Mouse (Mus musculus) limb, embryonic 11.5 days (tissue): ENCODE results near the gene Elovl5. TPM values are rescaled to one million over a fixed set of nuclear protein-coding genes. Genes with fewer than 3 reads are reported as not detected.

Experiments used
- ATAC-seq: fragments of 200-750 bp; cut with Nextera tagmentation; 2 replicates; pipeline ENCODE4 v1.8.0; 2017; ENCODE audit warnings: low read depth; ENCODE audit not compliant: insufficient number of reproducible peaks, low FRiP score, low TSS enrichment
- DNase-seq: peaks from one replicate; pipeline ENCODE4 v3.0.0-alpha.2; 2015; ENCODE audit warnings: low spot score
- H3K27ac ChIP-seq: fragments of 300-500 bp; sonication (generic); replicated peaks from 2 replicates; pipeline ENCODE4 v1.5.1; 2014; ENCODE audit warnings: low read depth, mild to moderate bottlenecking, low read length
- H3K27me3 ChIP-seq: fragments of 300-500 bp; sonication (generic); 2 replicates; pipeline ENCODE4 v1.6.1; 2014; ENCODE audit warnings: mild to moderate bottlenecking, low read length, mixed read lengths; ENCODE audit not compliant: control insufficient read depth, insufficient read depth
- H3K36me3 ChIP-seq: fragments of 300-500 bp; sonication (generic); 2 replicates; pipeline ENCODE4 v1.6.1; 2014; ENCODE audit warnings: mild to moderate bottlenecking, low read length, moderate library complexity, mixed read lengths; ENCODE audit not compliant: control insufficient read depth, insufficient read depth
- H3K4me1 ChIP-seq: fragments of 300-500 bp; sonication (generic); 2 replicates; pipeline ENCODE4 v1.6.1; 2014; ENCODE audit warnings: low read length, mixed read lengths; ENCODE audit not compliant: control insufficient read depth, insufficient read depth
- H3K4me2 ChIP-seq: fragments of 300-500 bp; sonication (generic); 2 replicates; pipeline ENCODE4 v1.6.1; 2014; ENCODE audit warnings: low read depth, mild to moderate bottlenecking, moderate library complexity; ENCODE audit not compliant: severe bottlenecking
- H3K4me3 ChIP-seq: fragments of 300-500 bp; sonication (generic); 2 replicates; pipeline ENCODE4 v1.5.1; 2014; ENCODE audit warnings: low read depth, low read length
- H3K9ac ChIP-seq: fragments of 300-500 bp; sonication (generic); 2 replicates; pipeline ENCODE4 v1.6.1; 2014; ENCODE audit warnings: mild to moderate bottlenecking, low read length
- H3K9me3 ChIP-seq: fragments of 300-500 bp; sonication (generic); 2 replicates; pipeline ENCODE4 v1.6.1; 2016; ENCODE audit warnings: low read length; ENCODE audit not compliant: control insufficient read depth
- WGBS: fragments of 180-500 bp; shearing (Covaris S2); extraction: QIAGEN DNeasy Blood & Tissue Kit; methylation state at CpG from one replicate; pipeline ENCODE4 v1.1.7; 2014; 5-methylcytosine and 5-hydroxymethylcytosine counted together
- polyA plus RNA-seq: library from polyadenylated mRNA; unstranded; fragments of >200 nt; fragmentation: Nextera tagmentation; extraction: Ambion mirVana; gene quantifications from 2 replicates; pipeline ENCODE4 v1.2.1, GENCODE M21; 2014

Gene Elovl5
- polyA plus RNA-seq, 1 experiment from 2014 or later: 90.8 TPM

DNA sequence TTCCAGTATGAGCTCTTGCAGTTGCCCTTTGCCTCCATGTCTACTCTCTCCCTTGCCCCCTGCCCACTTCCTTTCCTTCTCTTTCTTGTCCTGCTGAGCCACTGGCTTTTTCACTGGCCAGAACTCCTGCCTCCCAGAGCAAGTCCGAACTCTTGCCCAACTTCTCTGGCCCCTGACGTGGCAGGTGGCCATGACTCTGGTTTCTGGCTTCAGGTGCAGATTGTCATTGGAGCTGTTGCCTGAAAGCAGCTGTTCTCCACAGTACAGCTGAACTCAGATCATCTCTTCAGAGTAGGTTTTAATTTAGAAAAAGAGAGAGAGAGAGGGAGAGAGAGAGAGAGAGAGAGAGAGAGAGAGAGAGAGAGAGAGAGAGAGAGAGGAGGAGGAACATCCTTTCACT lies 86.1 kb downstream of the Elovl5 start:
- Histone ChIP-seq H3K36me3 (no peaks in the 10 kb centered on the region), H3K4me2 (no peak overlapping the region), H3K4me3 (no peak overlapping the region), H3K27ac (no peak overlapping the region), H3K27me3 (no peaks in the 10 kb centered on the region), H3K9me3 (no peaks in the 10 kb centered on the region), H3K9ac (no peak overlapping the region), H3K4me1 (no peaks in the 10 kb centered on the region)
- ATAC-seq (no peak), DNase-seq (no peak)
- 98% methylated on average over 2 of the region's 2 CpGs for whole genome bisulfite sequencing

GRCm38 (mm10) chr9:78005481-78005880 lies 88.3 kb downstream of the Elovl5 start:
- no peak for ATAC-seq
- H3K9ac ChIP-seq: no peak overlapping the region
- peak; percentile 44 for DNase-seq
- H3K4me3 ChIP-seq: no peak overlapping the region
- 48% methylated on average over 3 of the region's 3 CpGs for WGBS
- no peaks in the 10 kb centered on the region for H3K4me1 ChIP-seq
- H3K36me3 ChIP-seq: no peaks in the 10 kb centered on the region
- H3K4me2 ChIP-seq: no peak overlapping the region
- H3K9me3 ChIP-seq: no peaks in the 10 kb centered on the region
- H3K27ac ChIP-seq: no peak overlapping the region
- H3K27me3 ChIP-seq: no peaks in the 10 kb centered on the region

DNA sequence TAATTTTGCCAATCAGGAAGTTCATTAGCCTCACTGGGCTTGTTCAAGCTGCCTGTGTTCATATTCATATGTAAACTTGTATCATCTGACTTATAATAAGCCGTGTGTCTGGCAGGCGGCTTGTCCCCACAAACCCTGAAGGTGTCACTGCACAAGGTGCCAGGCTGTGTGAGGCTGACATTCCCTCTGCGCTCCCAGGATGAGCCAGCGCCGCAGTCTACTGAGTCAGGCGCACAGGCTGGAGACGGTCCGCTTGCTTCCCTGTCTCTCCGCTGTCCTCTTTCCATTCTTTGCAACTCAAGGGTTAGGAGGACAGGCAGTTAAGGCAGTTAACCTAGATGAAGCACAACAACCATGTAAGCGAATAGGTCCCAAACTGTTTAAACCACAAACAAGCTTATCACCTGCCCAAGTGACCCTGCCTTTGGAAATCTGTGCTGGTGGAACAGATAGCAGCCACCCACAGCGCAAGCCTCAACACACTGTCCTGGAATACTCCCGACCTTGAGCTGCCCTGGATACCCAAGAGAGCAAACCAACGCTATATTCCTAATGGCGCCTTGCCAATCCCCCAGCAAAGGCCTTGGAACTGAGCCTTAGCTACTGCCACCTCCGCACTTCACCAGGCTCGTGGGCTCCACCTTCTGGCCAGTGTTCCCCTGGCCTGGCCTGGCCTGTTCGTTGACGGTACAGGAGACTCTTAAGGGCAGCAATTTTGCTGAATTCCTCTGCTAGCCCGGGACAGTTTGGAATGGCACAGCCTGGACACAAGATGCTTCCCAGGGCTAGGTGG lies 89.2 kb downstream of the Elovl5 start:
- Histone ChIP-seq H3K36me3 (no peaks in the 10 kb centered on the region), H3K9ac (no peak overlapping the region), H3K27me3 (no peaks in the 10 kb centered on the region), H3K27ac (no peak overlapping the region), H3K4me3 (no peak overlapping the region), H3K4me2 (no peak overlapping the region), H3K4me1 (no peaks in the 10 kb centered on the region), H3K9me3 (no peaks in the 10 kb centered on the region)
- 0 out of 2 replicates have a peak, but pooled peaks have one; percentile 31 for ATAC-seq
- DNase-seq: peak; percentile 82
- WGBS: 55% methylated on average over 19 of the region's 19 CpGs

DNA sequence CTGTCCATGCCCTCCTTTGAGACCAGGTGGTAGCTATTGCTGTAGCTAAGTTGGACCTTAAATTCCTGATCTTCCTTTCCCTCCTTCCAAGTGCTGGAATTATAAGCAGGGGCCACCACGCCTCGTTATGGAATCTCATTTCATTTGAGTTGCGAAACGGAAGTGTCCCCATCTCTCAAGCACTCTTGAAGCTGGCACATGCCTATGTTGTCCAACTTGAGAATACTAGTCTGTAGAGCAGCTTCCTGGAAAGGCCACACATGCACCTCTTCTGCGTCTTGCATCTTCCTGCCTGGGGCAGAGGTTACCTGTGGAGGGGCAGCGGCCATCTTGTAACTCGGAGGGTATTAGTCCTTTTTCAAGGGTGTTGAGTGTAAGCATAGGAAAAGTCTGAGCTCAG lies 92.2 kb downstream of the Elovl5 start:
- Histone ChIP-seq H3K27ac (no peak overlapping the region), H3K9ac (no peak overlapping the region), H3K4me1 (no peaks in the 10 kb centered on the region), H3K36me3 (no peaks in the 10 kb centered on the region), H3K9me3 (no peaks in the 10 kb centered on the region), H3K4me3 (no peak overlapping the region), H3K4me2 (no peak overlapping the region), H3K27me3 (no peaks in the 10 kb centered on the region)
- DNase-seq: no peak
- 91% methylated on average over 7 of the region's 7 CpGs for WGBS
- no peak for ATAC-seq

DNA sequence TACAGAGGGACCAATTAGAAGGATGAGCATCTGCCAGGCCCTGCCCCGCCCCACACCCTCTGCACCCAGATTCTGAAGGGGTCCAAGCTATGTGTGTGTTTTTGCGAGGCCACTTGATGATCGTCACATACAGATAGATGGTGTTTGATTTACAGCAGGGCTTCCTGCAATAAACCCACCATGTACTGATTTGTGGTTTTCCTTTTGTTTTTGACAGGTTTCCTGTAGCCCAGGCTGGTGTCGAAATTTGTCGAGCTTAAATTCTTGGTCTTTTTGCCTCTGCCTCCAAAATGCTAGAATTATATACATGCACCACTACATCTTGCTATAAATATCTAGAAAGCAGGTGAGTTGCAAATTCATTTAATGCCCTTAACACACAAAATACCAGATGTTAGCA lies 93.0 kb downstream of the Elovl5 start:
- DNase-seq (no peak), ATAC-seq (no peak)
- H3K9me3 ChIP-seq: no peaks in the 10 kb centered on the region
- WGBS: 80% methylated on average over 5 of the region's 5 CpGs
- H3K27me3 ChIP-seq: no peaks in the 10 kb centered on the region
- H3K9ac ChIP-seq: no peak overlapping the region
- no peaks in the 10 kb centered on the region for H3K36me3 ChIP-seq
- no peak overlapping the region for H3K4me2 ChIP-seq
- H3K4me3 ChIP-seq: no peak overlapping the region
- H3K27ac ChIP-seq: no peak overlapping the region
- no peaks in the 10 kb centered on the region for H3K4me1 ChIP-seq

GRCm38 (mm10) chr9:78010707-78011106 lies 93.5 kb downstream of the Elovl5 start:
- Histone ChIP-seq H3K27ac (no peak overlapping the region), H3K36me3 (no peaks in the 10 kb centered on the region), H3K27me3 (no peaks in the 10 kb centered on the region), H3K4me1 (no peaks in the 10 kb centered on the region), H3K4me2 (no peak overlapping the region), H3K4me3 (no peak overlapping the region), H3K9ac (no peak overlapping the region), H3K9me3 (no peaks in the 10 kb centered on the region)
- ATAC-seq (no peak), DNase-seq (no peak)
- WGBS: 90% methylated on average over 10 of the region's 10 CpGs

GRCm38 (mm10) chr9:78012066-78012465 lies 94.9 kb downstream of the Elovl5 start:
- H3K36me3 ChIP-seq: no peaks in the 10 kb centered on the region
- no peak overlapping the region for H3K27ac ChIP-seq
- WGBS: 89% methylated on average over 4 of the region's 4 CpGs
- H3K4me2 ChIP-seq: no peak overlapping the region
- no peaks in the 10 kb centered on the region for H3K4me1 ChIP-seq
- no peak for ATAC-seq
- no peaks in the 10 kb centered on the region for H3K27me3 ChIP-seq
- no peak overlapping the region for H3K9ac ChIP-seq
- H3K4me3 ChIP-seq: no peak overlapping the region
- no peak for DNase-seq
- no peaks in the 10 kb centered on the region for H3K9me3 ChIP-seq

GRCm38 (mm10) chr9:78012681-78013080 lies 95.5 kb downstream of the Elovl5 start:
- no peak overlapping the region for H3K27ac ChIP-seq
- H3K27me3 ChIP-seq: no peaks in the 10 kb centered on the region
- no peak overlapping the region for H3K4me3 ChIP-seq
- no peak overlapping the region for H3K4me2 ChIP-seq
- no peaks in the 10 kb centered on the region for H3K9me3 ChIP-seq
- DNase-seq: no peak
- no peaks in the 10 kb centered on the region for H3K36me3 ChIP-seq
- 82% methylated on average over 5 of the region's 5 CpGs for WGBS
- no peak for ATAC-seq
- H3K4me1 ChIP-seq: no peaks in the 10 kb centered on the region
- H3K9ac ChIP-seq: no peak overlapping the region

DNA sequence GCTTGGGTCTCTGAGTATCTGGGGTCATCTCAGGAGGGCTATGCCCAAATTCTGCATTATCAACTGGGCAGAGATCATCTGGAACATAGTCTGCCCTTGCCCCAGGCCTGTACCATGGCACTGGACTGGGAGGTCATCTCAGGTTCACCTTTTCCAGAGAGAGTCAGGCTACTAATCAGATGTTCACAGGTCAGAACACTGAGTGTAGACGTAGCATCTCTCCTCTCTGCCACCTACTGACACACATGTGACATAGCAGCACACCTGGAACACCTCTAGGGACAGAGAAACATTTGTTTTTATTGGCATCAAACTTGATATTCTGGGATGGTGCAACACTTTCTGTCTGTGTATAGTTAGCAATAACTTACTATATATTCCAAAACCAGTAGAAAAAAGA lies 96.6 kb downstream of the Elovl5 start:
- WGBS: 39% methylated on average over 1 of the region's 1 CpGs
- no peaks in the 10 kb centered on the region for H3K36me3 ChIP-seq
- ATAC-seq (no peak), DNase-seq (no peak)
- H3K27ac ChIP-seq: no peak overlapping the region
- no peaks in the 10 kb centered on the region for H3K4me1 ChIP-seq
- no peak overlapping the region for H3K9ac ChIP-seq
- no peak overlapping the region for H3K4me3 ChIP-seq
- no peak overlapping the region for H3K4me2 ChIP-seq
- H3K27me3 ChIP-seq: no peaks in the 10 kb centered on the region
- no peaks in the 10 kb centered on the region for H3K9me3 ChIP-seq
